Mouse (Mus musculus) neural tube, embryonic 10.5 days (tissue): Measurements from ENCODE around the gene Six2.
"Not testable (repeated sequence)": the region's sequence is repeated elsewhere in the genome, so short reads cannot be mapped to it uniquely, and the experiment has no call there.

Experiments used
- DNase-seq: peaks from one replicate; pipeline ENCODE4 v3.0.0-alpha.2; 2017; ENCODE audit warnings: low spot score; ENCODE audit errors: extremely low spot score

Six2 gene

DNA sequence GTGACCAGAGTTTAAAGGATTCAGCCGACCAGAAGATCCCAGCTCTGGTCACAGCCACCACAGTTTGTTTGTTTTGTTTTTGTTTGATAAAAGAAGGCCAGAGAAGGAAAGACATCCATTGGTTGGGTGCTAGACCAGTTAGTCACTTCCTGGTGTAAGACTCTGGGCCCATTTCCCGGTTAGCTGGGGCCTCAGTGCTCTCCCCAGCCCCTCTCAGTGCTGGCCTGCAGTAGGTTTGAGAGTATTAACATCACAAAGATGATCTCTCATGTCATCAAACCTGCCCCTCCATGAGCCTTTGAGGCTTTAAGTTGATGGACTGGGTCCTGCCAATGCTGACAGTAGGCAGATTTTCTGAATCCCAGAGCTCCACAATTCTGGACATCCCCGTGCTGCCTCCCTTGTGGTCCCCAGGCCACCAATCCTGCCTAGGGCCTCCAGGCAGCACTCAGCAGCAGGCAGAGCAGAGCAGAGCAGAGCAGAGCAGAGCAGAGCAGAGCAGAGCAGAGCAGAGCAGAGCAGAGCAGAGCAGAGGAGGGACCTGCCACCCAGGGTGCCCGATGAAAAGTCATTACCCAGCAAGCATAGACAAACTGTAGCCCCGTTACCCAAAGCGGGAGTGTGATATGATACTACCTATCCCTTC lies 2.4 kb upstream of the Six2 start:
- peak; percentile 60 for DNase-seq

DNA sequence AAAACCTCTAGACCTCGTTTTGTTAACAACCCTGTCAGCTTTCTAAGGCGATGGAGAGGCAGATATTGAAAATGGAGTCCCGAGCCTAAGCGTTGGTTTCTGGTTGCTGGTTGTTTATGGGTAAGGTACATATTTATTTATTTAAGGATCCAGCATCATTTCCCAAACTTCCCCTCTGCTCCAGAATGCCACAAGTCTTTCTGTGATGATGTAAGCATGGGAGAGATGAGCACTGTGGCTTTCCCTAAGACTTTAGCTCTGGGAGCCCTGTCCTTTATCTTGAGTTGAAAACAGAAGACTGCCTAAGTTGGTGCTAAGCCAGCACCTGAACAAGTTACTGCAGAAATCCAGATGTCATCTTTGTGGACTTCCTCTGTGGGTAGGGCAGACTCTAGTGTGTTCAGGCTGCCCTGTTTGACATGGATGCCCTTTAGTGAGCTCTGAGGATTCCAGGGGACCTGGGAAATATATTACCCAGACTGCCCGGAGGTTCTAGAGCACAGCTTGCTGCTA lies 1.8 kb upstream of the Six2 start:
- peak; percentile 42 for DNase-seq

DNA sequence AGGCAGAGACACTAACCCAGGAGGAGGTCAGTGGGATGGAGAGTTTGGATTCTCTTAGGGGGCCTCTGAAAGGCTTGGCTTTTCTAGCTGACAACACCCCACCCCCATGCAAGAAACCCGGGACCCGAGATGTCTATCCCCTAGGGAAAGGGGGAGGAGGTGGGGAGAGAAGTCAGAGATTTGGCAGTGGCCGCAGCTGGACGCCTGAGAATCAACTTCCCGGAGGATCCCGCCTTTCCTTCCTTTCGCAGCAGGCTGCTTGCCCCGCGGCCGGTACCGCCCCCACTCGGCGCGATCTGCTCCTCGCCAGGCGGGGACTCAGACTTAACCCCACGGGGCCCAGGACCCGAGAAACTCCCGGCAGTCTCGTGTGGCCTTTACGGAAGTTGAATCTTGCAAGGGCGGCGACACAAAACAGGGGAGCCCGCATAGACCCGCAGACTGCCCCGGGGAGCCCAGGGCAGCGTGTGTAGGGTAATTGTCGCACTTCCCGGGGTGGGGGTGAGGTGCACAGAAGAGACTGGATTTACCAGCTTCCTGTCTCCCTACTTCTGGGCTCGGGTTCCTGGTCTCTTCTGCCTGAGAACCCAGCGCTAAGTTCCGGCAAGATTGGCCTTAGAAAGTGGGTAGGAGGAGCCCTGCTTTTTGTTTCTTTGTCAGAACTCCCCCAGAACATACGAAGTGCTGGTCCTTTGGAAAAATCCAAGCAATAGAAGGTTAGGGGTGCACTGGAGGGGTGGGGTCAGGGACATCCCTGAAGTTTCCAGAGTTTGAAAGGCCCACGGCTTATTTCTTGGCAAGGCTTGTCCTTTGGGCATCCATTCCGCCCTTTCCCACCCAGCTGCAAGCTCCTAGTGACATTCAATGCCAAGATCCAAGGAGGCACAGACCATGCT lies 1.1 kb upstream of the Six2 start:
- DNase-seq: peak; percentile 74

DNA sequence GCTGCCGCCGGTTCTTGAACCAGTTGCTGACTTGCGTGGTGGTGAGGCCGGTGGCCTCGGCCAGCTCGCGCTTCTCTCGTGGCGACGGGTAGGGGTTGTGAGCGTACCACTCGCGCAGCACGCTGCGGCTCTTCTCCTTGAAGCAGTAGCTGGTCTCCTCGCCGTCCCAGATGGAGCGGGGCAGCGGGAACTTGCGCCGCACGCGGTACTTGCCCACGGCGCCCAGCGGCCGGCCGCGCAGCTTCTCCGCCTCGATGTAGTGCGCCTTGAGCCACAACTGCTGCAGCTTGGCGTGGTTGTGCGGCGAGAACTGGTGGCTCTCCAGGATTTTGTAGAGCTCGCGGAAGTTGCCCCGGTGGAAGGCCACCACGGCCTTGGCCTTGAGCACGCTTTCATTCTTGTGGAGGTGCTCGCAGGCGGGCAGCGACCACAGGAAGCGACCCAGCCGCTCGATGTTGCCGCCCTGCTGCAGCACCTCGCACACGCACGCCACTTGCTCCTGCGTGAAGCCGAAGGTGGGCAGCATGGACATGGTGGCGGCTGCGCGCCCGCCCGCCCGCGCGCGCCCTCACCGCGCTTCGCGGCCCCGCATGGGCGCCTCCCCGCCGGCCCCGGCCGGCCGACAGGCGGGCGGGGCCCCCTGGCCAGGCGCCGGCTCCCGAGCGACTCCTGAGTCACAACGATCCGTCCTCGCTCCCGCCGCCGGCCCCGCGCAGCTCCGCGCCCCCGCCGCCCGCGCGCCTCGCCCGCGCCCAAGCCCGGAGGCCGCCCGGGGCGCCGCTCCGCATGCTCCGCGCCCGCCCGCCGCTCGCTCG lies 446 bp downstream of the Six2 start:
- DNase-seq: peak; percentile 77

DNA sequence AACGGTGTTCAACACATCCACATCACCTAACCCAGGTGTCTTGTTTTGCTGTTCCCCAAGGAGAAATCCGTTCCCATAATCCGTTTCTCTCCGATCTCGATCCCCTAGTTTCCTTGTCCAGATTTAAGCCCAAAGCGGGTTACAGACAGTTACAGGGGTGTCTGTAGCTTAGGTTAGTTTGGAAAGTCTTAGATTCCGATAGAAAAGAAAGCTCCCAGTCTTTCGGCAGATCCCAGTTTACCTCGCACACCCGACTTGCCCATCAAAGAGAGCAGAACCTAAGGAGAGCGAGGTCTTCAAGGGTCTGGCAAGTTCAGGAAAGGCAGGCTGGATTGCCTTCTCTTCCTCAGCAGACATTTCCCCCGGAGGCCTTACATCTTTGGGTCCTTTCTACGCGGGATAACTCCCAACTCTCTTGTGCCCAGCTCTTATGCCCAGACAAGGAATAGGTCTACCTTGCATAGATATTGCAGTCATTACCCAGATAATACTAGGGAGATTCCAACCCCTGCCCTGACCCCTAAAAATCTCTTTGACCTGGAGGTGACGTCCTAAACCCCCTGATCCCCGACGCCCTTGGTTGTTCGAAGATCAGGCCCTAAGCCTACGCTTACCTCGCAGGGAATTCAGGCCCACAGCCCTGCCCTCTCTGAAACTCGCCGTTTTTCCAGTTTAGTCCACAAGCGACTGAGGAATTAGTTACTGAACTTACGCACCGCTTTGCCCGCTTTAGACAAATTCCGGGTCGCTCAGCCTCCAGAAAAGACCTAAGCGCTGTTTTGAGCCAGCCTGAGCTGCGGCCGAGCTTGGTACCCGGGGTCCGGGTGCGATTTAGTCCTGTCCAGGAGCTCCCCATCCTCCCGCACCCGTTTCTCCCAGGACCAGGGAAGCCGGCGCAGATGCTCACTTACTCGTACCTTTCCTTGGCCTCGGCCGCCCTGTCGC lies 1.3 kb downstream of the Six2 start:
- DNase-seq: peak; percentile 59

DNA sequence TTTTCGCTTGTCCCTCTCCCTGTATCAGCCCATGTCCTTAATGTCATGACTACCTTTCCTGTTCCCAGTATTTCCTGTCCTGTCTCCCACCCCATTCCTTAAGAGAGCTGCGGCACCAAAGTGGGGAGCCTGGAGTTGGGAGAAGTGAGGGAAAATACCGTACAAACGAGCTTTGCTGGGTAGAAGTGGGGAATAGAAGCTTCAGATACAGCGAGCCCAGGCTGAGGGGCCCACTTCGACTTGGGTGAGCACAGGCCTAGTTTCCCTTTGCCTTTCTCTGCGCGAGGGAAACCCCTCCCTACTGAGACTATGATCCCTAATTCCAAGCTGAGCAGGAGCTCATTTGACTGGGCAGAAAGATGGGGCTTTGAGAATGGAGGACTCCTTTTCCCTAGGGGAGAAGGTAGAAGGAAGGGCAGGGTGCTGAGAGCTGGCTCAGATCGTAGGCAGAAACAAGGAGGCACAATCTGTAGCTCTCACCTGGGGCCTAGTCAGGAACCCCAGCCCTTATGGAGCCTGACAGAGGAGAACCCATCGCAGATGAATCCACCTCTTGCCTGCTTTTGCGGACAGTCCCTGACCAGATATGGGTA lies 2.3 kb downstream of the Six2 start:
- peak; percentile 68 for DNase-seq

DNA sequence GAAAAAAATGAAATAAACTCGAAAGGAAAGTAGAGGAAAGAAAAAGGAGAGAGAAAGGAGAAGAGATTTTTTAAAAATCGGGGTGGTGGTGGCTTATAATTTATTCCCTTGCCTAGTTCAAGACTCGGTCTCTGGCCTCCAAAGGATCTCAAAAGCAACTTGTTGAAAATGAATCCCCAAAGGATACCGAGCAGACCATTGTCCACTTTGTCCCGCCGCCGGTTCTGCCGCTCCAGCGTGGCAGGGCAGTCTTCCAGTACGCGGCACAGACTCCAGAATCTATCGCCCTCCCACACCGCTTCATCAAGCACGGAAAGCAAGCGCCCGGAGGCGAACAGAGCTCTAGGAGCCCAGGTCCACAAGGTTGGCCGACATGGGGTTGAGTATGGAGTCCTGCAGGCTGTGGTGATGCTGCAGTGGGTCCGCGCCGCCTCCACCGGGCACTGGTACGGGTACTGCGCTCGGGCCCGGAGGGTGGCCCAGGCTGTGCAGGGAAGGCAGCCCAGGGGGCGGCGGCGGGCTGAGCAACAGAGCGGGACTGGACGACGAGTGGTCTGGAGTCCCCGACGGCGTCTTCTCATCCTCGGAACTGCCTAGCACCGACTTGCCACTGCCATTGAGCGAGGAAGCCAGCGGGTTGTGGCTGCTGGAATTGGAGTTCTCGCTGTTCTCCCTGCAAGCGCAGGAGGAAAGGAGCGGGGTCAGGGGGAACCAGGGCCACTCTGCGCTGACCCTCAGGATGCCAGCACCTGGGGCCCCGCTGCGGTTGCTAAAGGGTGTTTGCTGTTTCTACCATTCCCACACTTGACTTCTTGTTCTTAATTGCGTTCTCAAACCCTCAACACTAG lies 3.0 kb downstream of the Six2 start:
- peak; percentile 77 for DNase-seq

DNA sequence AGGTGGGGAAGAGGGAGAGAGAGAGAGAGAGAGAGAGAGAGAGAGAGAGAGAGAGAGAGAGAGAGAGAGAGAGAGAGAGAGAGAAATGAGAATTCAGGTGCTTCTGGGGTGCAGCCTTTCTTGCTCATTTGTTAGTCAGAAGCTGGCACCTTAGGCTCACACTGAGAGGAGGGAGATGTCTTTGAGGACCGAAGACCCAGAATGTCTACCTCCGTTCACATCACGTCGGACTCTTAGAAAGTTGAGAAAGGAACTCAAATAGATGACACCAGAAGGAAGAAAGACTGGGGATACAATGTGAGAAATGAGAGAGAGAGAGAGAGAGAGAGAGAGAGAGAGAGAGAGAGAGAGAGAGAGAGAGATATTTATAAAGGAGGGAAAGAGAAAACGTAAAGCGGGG lies 3.6 kb downstream of the Six2 start:
- DNase-seq: not testable (repeated sequence)

DNA sequence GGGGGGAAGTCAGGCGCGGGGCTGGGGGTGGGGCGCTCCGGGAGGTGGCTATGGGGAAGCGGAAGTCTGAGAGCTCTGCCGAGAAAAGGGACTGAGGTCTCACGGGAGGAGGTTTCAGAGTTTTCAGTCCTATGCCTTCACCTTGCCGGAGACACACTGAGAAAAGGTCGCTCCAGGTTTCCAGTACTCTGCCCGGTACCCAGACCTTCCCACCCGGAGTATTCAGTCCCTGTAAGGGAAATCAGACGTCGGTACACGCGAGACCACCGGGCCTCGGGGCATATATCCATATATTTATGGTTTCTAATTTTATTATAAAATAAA lies 4.1 kb downstream of the Six2 start:
- peak; percentile 51 for DNase-seq

DNA sequence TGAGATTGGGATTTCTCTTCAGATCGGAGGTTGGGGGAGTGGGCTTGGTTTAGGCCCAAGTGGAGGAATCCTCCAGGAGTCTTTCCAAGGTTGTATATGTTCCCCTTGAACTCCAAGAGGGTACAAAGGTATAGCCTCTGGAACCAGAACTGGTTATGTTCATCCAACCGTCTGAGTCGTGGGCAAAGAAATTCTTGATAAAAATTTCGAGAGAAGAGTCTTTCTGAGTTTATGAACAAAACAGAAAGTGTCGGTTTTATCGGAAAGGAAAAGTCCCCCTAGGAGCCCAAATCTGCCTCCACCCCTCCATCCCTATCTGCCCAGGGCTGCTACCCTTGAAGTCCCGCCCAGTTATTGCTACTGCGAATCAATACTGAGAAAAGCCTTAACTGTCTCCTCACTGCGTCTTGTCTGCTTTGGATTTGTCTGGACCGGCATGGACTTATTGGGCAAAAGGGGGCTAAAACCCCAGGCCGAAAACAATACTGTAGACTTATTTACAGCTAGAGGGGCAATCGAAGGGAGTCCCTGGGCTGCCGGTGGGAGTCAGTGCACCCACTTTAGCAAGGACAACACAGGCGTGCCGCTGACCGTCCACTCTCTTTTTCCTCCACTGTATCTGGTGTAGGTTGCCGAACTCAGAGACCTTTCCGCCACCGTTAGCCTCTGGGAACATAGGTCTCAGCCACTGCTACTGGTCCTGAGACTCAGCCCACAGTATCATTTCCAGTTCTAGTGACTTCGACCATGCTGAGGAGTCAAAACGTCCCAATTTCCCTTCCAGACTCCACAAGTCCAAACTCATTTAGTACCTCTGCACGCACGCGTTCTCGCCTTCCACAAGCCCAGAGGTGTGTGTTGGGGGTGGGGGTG lies 4.7 kb downstream of the Six2 start:
- peak; percentile 61 for DNase-seq

DNA sequence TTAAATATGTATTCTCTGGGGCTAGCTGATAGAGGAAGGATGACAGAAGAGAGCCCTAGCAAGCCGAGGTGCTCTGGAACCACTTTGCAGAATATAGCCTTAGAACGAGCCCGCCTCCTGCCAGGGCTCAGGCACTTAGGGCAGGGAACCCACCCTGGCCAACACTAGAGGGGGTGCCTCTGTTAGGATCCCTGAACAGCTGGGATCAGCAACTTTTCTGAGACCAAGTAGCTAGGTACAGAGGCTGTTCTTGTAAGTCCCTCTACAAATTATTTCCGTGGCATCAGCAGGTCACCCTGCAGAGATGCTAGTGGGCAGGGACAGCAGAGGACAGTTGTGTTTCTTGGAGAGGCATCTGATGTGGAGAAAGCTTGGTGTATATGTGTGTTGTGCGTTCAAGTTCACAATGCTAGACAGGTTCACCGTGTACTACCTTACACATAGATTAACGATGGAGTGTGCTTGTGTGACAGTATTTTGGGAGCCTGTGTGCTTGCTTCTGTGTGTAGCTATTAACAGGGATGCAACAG lies 5.8 kb downstream of the Six2 start:
- DNase-seq: peak; percentile 52

DNA sequence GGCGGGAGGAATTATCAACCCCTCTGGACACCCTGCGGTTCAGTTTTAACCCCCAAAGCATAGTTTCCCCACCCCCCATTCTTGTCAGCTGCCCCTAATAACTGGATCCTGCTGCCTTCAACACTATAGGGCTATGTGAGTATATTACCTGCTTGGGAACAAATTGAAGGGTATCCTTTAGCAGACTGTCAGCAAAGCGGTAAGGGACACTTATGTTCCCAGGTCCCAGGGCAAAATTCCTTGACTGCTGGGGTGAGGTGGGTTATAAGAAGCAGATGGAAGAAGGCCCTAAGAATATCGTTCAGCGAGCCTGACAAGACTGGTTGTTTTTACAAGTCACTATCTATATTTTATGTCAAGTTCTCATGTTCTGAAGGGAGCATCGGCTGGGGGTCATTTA lies 6.3 kb downstream of the Six2 start:
- DNase-seq: peak; percentile 35

DNA sequence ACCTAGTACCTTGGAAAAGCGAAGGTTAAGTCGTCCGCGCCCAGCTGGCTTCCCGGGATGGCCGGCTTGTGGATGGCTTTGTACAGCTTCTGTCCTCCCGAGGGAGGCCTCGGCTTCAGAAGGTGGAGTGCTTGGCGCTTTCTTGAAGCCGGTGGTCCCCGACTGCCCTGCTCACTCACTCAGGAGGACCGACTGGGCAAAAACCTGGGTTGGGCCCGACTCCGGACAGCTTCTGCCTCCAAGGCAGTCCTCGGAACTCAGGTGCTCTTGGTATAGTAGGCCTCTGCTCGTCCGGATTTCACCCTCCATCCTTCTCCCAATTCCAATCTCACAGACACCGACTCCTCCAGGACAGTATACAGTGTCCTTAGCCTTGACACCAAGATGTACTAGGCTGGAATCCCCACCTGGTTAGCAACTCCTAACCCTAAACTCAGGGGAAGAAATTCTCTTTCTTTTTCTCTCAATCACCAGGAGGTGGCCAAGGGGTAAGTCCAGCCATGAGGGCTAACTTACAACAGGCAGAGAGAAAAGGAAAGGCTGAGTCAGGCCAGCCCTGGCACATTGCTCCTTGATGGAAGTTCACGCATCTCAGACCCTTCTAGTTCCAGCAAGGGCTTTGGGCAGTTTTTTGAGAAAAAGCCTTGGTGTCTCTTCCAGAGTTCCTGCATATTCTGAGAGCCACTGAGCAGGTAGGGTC lies 7.1 kb downstream of the Six2 start:
- DNase-seq: peak; percentile 65

DNA sequence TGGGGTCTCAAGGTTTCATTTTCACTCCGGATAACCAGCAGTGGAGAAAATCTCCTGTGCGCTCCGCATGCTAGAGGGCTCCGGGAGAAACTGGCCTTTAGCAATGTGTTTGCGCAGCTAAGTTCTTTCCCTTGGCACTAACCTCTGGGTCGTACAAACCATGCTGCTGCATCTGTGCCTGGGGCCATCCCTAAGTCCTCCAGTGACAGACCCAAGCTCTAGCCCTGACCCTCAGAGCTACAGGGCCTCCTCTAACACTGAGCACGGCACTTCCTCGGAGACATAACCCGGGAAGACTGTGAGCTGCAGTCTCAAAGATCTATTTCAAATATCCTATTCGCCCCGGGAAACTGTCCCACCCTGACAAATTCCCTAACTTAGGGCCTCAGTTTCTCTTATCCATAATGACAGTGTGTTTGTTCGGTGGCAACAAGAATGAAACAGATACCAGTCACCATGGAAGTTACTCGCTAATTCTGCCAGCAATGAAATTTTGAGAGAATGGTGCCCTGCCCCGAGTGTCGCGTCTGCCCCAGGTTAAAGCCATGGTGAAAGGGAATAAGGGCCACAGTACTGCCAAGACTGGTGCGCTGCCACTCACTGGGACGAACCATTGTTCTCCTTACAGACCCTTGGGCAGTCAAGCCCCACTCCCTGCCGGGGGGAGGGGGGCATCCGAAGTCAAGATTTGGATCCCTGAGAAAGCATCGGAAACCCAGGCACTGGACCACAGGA lies 7.8 kb downstream of the Six2 start:
- peak; percentile 48 for DNase-seq

DNA sequence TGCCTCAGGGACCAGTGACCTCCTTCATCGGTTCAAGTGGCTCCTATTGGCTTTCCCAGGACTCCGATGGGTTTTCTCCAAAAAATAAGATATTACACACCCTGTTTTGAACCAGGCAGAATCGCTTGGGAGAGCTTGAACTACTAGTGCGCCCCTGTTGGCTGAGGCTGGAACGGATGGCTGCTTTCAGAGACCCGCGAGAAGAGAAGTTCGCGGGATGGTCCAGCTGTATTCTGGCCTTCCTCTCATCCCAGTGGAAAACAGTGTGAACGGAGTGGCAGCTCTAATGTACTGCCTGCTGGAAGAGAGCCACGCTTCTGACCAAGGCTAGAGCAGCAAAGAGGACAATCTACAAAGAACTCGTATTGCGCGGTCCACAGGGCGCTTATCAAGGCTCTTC lies 8.4 kb downstream of the Six2 start:
- DNase-seq: peak; percentile 74

DNA sequence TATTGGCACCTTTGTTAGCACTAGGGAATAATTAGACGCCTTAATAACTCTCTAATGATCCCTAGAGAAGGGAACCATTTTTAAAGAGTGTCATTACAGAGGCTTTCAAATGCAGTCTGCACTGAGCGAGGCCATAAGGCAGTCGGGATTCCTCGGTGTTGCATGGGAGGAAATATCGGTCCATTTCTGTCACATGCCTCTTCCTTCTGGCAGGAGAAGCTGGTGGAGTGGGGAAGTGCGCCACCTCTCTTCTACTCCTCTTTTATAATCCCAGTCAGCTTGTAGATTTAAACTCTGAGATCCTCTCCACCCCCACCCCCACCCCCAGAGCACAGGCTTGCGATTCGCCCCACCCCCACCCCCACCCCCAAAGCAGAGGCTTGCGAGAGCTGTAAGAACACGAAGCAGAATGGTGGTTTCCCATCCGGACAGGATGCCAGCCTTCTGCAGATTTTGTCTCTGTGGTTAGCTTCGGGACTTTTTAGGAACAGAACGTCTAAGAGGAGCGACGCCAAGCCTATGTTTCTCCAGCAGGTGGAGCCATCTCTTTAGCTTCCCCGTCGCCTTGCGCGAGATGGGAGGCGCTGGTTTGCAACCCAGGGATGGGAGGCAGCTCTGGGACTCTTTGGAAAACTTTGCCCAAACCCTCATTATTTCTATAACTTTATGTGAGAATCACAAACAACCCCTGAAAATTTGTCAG lies 23.3 kb downstream of the Six2 start:
- peak; percentile 74 for DNase-seq
